Mouse (Mus musculus): ENCODE data around the gene Tns2.
"Not testable (repeated sequence)": the region's sequence is repeated elsewhere in the genome, so short reads cannot be mapped to it uniquely, and the experiment has no call there.

Tns2 gene

GRCm38 (mm10) chr15:102100161-102100981 is at the start of gene Tns2:
Gene Tns2, plus strand, starts transcription at chr15:102100413.
- DNase-seq (ENCODE audit: low spot score in 2 of 2): peak in 1 of 2 experiments; percentile 73

GRCm38 (mm10) chr15:102051920-102052683 is 48.1 kb upstream of the Tns2 start:
- DNase-seq (ENCODE audit: low spot score in 2 of 2): peak in 1 of 2 experiments; percentile 52

- DNase-seq (ENCODE audit: low spot score in 2 of 2): no peak
Measured at GRCm38 (mm10) chr15:102056495-102057174, 43.6 kb upstream of the Tns2 start.

GRCm38 (mm10) chr15:102065661-102066325 is 34.4 kb upstream of the Tns2 start:
- DNase-seq (ENCODE audit: low spot score in 2 of 2): peak; percentile 58 to 95

- DNase-seq (ENCODE audit: low spot score in 2 of 2): no peak
Measured at GRCm38 (mm10) chr15:102070476-102071467, 29.4 kb upstream of the Tns2 start.

- no peak for DNase-seq (ENCODE audit: low spot score in 2 of 2)
Measured at GRCm38 (mm10) chr15:102072963-102073558, 27.2 kb upstream of the Tns2 start.

GRCm38 (mm10) chr15:102073559-102074069 is 26.6 kb upstream of the Tns2 start, which contains the start of gene Eif4b:
Gene Eif4b, plus strand, starts transcription at chr15:102073773.
- DNase-seq (ENCODE audit: low spot score in 2 of 2): peak; percentile 98 to 99

- DNase-seq (ENCODE audit: low spot score in 2 of 2): peak in 1 of 2 experiments; percentile 52
Measured at GRCm38 (mm10) chr15:102074070-102074731, 26.0 kb upstream of the Tns2 start.

- no peak for DNase-seq (ENCODE audit: low spot score in 2 of 2)
Measured at GRCm38 (mm10) chr15:102074876-102075585, 25.2 kb upstream of the Tns2 start.

GRCm38 (mm10) chr15:102077111-102077677 is 23.0 kb upstream of the Tns2 start:
- DNase-seq (ENCODE audit: low spot score in 2 of 2): no peak

- DNase-seq (ENCODE audit: low spot score in 2 of 2): no peak
Measured at GRCm38 (mm10) chr15:102079221-102079620, 21.0 kb upstream of the Tns2 start.

- DNase-seq (ENCODE audit: low spot score in 2 of 2): not testable (repeated sequence)
Measured at GRCm38 (mm10) chr15:102079924-102080323, 20.3 kb upstream of the Tns2 start.

GRCm38 (mm10) chr15:102080429-102080828 is 19.8 kb upstream of the Tns2 start:
- no peak for DNase-seq (ENCODE audit: low spot score in 2 of 2)

- DNase-seq (ENCODE audit: low spot score in 2 of 2): no peak
Measured at GRCm38 (mm10) chr15:102082148-102082547, 18.1 kb upstream of the Tns2 start.

GRCm38 (mm10) chr15:102083028-102083427 is 17.2 kb upstream of the Tns2 start:
- no peak for DNase-seq (ENCODE audit: low spot score in 2 of 2)

- no peak for DNase-seq (ENCODE audit: low spot score in 2 of 2)
Measured at GRCm38 (mm10) chr15:102089914-102090585, 10.2 kb upstream of the Tns2 start.

- DNase-seq (ENCODE audit: low spot score in 2 of 2): no peak
Measured at GRCm38 (mm10) chr15:102091063-102091679, 9.0 kb upstream of the Tns2 start.
